Mouse (Mus musculus) granulocyte monocyte progenitor cell, adult 5-6 weeks (primary cell): ENCODE measurements around the gene Gpt2. TPM values are rescaled to one million over a fixed set of nuclear protein-coding genes. Genes with fewer than 3 reads are reported as not detected.

Experiments
- ATAC-seq: replicated peaks from 2 replicates; pipeline ENCODE4 v1.8.0; 2016; ENCODE audit warnings: mild to moderate bottlenecking, moderate TSS enrichment, inconsistent platforms; ENCODE audit not compliant: poor library complexity, severe bottlenecking
- total RNA-seq, 2 experiments: library from RNA; stranded (forward) in 1 of 2; stranded (reverse) in 1 of 2; fragments of 200-712, 200-1000 nt in 1 of 2; fragments of >200 nt in 1 of 2; fragmentation: Nextera tagmentation in 1 of 2; gene quantifications; 2 replicates each; pipeline ENCODE4 v1.2.3; 2014 to 2017

The Gpt2 gene
- total RNA-seq, 2 experiments from 2014 or later = 4.3 to 5.7 TPM

- ATAC-seq = peak; percentile 22; the same call in 1 of the 2 replicates
Observed at GRCm38 (mm10) chr8:85573972-85574496, 81.7 kb downstream of the Gpt2 start.

Other genes starting within 250 kb of the Gpt2 start
- 96.0 and 116 TPM in 2 replicates for gene Orc6, start 192.9 kb upstream of the Gpt2 start, total RNA-seq (2014; fragmentation: Nextera tagmentation)
- 99.3 and 103 TPM in 2 replicates for gene Orc6, start 192.9 kb upstream of the Gpt2 start, total RNA-seq (2017)
- gene Vps35, start 192.8 kb upstream of the Gpt2 start, total RNA-seq (2014; fragmentation: Nextera tagmentation) = 72.7 and 83.0 TPM in 2 replicates
- 108 and 149 TPM in 2 replicates for gene Vps35, start 192.8 kb upstream of the Gpt2 start, total RNA-seq (2017)
- gene Mylk3, start 106.2 kb upstream of the Gpt2 start, total RNA-seq (2014; fragmentation: Nextera tagmentation) = 0.60 and 1.4 TPM in 2 replicates
- gene Mylk3, start 106.2 kb upstream of the Gpt2 start, total RNA-seq (2017) = 1.6 and 1.9 TPM in 2 replicates
- gene 4921524J17Rik, start 59.7 kb upstream of the Gpt2 start, total RNA-seq (2014; fragmentation: Nextera tagmentation) = 11.2 and 25.9 TPM in 2 replicates
- 38.7 and 52.3 TPM in 2 replicates for gene 4921524J17Rik, start 59.7 kb upstream of the Gpt2 start, total RNA-seq (2017)
- 86.8 and 101 TPM in 2 replicates for gene Dnaja2, start 62.8 kb downstream of the Gpt2 start, total RNA-seq (2014; fragmentation: Nextera tagmentation)
- 128 and 137 TPM in 2 replicates for gene Dnaja2, start 62.8 kb downstream of the Gpt2 start, total RNA-seq (2017)
- 10.3 and 11.3 TPM in 2 replicates for gene Neto2, start 208.3 kb downstream of the Gpt2 start, total RNA-seq (2014; fragmentation: Nextera tagmentation)
- gene Neto2, start 208.3 kb downstream of the Gpt2 start, total RNA-seq (2017) = 14.9 and 24.2 TPM in 2 replicates